Mouse (Mus musculus) heart, postnatal 0 days (tissue): Measurements from ENCODE around the gene Setd5.

Source experiments
- CTCF ChIP-seq: IDR thresholded peaks from 2 replicates; pipeline ENCODE4 v1.5.1; 2016; ENCODE audit warnings: antibody characterized with exemption, control low read depth, low read depth
- EP300 ChIP-seq: IDR thresholded peaks from 2 replicates; pipeline ENCODE4 v1.6.1; 2016; ENCODE audit warnings: antibody characterized with exemption, low read depth

GRCm38 (mm10) chr6:113030553-113030952, 46.6 kb upstream of the Setd5 start:
- TF ChIP-seq CTCF, result no peak
- no peak for TF ChIP-seq EP300
